Mouse (Mus musculus) mouse trophoblast stem cell (cell line): ENCODE measurements around the gene Lrch3.
"Not testable (repeated sequence)": the region's sequence is repeated elsewhere in the genome, so short reads cannot be mapped to it uniquely, and the experiment has no call there.

Experiments
- in situ Hi-C, 2 experiments: fragments of 300-500 bp; cut with MseI, MboI; formaldehyde crosslinking; loops; 2 replicates in 1 of 2; 3 replicates in 1 of 2; pipeline ENCODE4 v1.15.1; 2025

Lrch3 gene

DNA sequence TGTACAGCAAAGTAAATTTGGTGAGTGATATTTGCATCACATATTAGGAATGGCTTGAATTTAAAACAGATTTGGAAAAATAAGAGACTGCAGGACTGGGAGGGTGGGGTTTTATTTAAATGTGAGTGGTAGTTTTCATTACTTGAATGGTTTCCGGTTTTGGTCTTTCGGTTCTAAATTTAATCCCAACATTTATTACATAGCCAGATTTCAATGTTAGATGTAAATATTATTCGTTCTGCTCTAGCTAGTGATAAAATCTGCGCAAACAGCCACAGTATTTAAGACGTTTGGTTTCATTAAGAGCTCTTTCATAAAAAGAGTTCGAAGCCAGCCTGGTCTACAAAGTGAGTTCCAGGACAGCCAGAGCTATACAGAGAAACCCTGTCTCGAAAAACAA, 688 bp upstream of the Lrch3 start:
- in situ Hi-C loops: no loop called here

- in situ Hi-C loops: no loop called here
Observed at GRCm38 (mm10) chr16:32915292-32916068, 1.6 kb downstream of the Lrch3 start.

DNA sequence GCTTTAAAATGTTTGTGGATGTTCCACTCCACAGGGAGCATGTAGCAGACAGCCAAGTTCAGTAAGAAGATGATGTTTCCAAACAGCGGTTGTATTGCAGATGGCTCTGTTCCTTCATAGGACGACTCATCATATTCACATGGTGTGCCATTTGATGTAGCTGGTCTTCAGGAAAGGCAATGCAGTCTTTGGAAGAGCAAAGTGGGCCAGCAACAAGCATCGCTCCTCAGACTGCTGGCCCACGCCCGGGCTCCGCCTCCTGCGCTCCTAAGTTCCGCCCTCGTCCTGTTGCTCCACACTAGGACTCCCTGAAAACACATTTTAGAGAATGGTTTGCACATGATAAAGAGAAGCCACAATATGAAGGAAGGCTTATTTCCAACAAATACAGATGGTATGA, 12.7 kb downstream of the Lrch3 start:
- in situ Hi-C loops: not testable (repeated sequence)

- in situ Hi-C loops: no loop called here
Observed at GRCm38 (mm10) chr16:32927044-32927443, 13.1 kb downstream of the Lrch3 start.

GRCm38 (mm10) chr16:32929918-32930317, 16.0 kb downstream of the Lrch3 start:
- in situ Hi-C loops: no loop called here

- in situ Hi-C loops: no loop called here
Observed at GRCm38 (mm10) chr16:32934470-32934869, 20.6 kb downstream of the Lrch3 start.

DNA sequence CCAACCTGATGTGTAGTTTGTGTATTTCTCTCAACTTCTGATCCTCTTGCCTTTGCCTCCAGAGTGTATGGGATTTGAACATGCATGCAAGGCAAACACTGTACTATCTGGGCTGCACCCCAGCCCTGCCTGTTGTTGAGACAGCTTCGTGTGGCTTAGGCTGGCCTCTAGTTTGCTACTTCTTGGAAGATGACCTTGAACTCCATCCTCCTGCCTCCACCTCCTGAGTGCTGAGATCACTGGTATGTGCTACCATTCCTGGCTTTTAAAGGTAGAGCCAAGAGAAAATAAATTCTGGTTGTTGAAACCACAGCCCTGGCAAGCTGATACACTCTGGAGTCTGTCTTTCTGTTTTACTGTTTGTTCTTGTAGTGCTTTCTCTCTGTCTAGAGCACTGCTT, 21.2 kb downstream of the Lrch3 start:
- in situ Hi-C loops: no loop called here

DNA sequence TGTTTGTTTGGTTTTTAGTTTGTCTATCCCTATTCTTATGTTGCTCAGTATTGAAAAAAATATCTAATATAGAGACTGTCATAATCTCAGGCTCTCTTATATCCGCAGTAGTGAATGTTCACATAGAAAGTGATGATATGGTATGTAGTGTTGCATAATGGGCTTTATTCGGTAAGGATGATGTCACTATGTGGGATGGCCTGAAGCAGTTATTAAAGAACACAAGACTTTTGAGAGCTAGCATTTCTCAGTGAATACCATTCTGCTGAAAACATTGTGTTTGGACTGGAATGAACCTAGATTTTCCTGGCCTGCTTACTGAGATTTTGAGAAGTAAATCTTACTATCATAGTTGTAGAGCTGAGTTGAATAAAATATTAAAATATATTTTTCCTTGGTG, 23.5 kb downstream of the Lrch3 start:
- in situ Hi-C loops: no loop called here

- in situ Hi-C loops: not testable (repeated sequence)
Observed at GRCm38 (mm10) chr16:32939301-32939700, 25.4 kb downstream of the Lrch3 start.

- in situ Hi-C loops: not testable (repeated sequence)
Observed at GRCm38 (mm10) chr16:32939716-32940115, 25.8 kb downstream of the Lrch3 start.

DNA sequence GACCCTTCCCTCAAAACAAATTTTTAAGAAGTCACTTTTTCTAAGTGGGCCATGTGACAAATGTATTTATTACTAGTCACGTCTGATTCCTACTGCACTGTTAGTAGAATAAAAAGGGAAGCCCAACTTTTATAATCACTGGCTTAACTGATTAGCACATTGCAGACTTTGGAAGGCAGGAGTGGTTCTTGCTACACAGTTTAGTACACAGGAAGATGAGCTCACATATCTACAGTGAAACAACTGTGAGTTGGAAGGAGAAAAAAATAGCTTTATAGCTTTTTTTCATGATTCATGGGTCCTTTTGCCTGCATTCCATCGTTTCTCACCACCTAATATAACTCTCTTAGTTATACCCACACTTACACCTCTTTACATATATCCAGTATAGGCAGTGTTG, 27.3 kb downstream of the Lrch3 start:
- in situ Hi-C loops: not testable (repeated sequence)

DNA sequence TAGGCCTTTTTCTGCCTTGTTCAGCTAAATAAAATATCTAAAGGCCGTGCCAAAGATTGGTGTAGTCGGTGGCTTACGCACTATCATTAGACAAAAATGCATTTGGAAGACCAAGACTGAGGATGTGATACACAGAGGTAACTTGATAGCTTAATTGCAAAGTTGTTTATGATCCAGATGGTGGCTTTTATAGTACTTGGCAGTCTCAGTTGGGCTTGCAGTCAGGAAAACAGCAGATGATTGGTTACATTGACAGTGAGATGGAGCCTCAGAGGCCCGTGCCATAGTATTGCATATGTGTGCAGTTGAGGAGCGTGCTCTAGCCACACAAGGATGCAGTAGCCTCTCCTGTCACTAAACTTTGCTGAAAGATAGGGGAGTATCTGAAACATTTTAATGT, 28.8 kb downstream of the Lrch3 start:
- in situ Hi-C loops: no loop called here

- in situ Hi-C loops: no loop called here
Observed at GRCm38 (mm10) chr16:32945379-32945778, 31.5 kb downstream of the Lrch3 start.

DNA sequence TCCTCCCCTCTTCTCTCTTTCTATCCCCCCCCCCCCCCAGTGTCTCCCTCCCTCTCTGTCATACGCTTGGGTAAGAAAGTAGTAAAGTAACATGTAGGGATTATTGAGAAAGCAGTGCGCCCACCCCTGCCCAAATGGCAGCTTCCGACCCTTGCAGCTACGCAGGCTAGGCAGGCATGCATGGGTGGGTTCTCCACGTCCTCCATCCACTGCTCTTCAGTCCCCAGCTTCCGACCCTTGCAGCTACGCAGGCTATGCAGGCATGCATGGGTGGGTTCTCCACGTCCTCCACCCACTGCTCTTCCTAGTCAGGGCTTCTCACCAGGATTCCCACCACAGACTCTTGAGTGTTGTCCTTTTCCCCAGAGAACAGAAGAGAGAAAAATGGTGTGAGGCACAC, 34.1 kb downstream of the Lrch3 start:
- in situ Hi-C loops: no loop called here

DNA sequence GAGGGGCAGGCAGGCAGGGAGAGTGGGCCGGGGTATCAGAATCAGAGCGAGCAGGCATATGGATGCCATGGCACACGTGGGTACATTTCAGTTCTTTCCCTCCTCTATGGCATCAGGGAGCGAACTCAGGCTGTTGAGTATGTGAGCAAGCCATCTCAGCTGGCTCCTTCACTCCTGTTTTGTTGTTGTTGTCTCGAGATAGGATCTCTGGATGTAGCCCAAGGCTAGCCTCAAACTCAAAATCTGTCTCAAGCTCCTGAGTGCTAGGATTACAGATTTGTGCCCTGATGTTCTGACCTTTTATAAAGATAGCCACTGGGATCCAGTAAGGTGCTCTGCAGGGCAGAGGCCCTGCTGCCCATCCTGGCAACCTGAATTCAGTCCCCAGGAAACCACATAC, 34.8 kb downstream of the Lrch3 start:
- in situ Hi-C loops: no loop called here

DNA sequence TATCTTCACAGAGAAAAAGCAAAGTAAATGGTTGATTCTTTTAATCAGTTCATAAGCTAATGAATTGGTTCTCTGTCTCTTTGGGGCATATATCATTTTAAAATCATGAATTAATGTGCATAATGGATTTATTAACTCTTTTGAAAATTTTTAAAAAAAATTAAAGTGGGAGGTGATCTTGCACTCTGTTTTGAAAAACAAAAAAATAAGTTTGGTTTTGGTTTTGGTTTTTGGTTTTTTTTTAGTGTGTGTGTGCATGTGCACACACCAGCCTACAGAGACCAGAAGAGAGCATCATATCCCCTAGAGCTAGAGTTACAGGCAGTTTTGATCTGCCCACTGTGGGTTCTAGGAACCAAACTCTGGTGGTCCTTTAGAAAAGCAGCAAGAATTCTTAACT, 35.4 kb downstream of the Lrch3 start:
- in situ Hi-C loops: no loop called here

DNA sequence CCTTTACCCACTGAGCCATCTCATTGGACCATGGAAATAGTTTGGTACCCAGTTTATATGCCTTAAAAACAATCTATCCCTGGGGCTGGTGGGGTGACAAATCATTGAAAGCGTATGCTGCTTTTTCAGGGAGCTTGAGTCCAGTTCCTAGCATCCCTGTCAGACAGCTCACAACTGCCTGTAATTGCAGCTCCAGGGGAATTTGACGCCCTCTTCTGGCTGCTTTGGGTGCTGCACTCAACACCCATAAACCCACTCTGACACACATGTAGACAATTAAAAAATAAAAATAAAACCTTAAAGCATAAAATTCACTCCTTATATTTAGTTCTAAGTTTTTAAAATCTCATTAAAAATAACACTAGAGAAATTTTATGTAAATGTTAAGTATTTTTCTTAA, 37.2 kb downstream of the Lrch3 start:
- in situ Hi-C loops: no loop called here

DNA sequence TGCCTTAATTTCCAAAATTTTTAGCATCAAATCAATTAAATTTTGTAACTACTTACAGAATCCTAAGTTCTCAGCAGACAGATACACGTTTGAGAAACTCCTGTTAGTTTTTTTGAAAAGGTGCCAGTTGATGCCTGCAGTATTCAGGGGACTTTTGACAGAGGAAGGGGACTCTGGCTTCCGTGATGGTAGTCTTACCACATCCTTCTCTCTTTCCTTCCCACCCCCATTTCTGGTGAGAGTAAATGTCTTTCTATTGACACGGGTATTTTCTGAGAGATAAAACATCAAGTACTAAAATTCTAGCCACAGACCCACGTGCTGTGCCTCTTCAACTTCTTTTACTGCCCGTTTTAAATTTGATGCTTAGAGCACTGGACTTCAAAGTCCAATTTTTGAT, 39.9 kb downstream of the Lrch3 start:
- in situ Hi-C loops: no loop called here

DNA sequence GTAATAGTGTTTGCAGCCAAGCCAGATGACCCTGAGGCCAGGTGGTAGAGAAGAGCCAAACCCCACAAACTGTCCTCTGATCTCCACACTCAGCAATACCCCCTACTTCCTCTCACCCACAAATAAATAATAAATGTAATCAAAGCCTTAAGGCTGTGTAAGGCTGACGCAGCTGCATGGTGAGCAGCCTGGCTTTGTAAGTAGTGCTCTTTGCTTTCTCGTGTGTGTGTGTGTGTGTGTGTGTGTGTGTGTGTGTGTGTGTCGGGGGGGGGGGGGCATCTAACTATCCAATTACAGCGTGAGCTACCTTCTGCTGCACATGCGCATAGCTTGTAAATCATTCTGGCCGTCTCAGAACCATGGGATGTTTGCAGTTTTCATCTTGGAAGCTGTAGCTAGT, 40.4 kb downstream of the Lrch3 start:
- in situ Hi-C loops: no loop called here

- in situ Hi-C loops: no loop called here
Observed at GRCm38 (mm10) chr16:32956889-32957288, 43.0 kb downstream of the Lrch3 start.

GRCm38 (mm10) chr16:32972535-32972934, 58.6 kb downstream of the Lrch3 start:
- in situ Hi-C loops: no loop called here

GRCm38 (mm10) chr16:32973047-32973446, 59.1 kb downstream of the Lrch3 start:
- in situ Hi-C loops: no loop called here

DNA sequence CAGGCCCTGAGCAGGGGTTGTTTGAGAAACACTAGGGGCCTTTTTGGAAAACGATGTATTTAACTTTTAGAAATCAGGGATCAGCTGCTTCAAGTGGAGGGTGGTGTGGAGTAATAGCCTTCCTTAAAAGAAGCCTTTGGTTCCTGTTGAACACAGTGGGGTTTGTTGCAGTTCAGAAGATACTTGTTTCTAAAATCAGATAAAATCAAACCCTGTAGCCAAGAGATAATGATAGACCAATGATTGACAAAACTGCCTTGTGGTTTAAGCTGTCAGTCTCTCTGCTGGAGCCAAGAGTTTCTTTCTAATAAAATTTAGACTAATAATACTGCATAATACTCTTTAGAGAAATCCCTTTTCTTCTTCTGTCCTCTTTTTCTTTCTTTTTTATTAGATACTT, 66.3 kb downstream of the Lrch3 start:
- in situ Hi-C loops: no loop called here

GRCm38 (mm10) chr16:32981405-32981804, 67.5 kb downstream of the Lrch3 start:
- in situ Hi-C loops: no loop called here
